Mouse (Mus musculus): ENCODE data around the gene Hmga2.

The Hmga2 gene

DNA sequence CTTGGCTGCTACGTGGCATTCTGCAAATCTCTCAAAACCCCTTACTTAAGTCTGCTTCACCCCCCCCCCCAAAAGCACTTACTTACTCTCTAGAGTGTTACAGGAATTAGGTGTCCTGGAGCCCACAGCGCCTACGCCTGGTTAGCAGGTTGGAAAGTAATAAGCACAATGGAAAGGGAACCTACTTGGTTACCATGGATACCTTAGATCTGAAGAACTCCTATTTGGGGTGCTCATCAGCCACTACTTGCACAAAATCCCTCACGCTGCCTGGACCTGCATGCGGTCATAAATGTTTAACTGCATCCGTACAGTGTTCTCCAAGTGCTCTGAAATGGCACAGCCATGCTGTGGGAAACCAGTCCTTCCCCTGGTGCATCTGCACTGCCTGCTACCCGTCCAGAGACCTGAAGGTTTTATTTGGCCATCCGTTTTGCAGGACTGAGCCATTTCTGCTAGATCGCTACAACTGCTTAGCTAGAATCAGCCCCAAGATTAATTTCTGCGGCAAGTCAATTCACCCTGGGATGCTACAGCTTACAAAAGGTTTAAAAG, 32.4 kb downstream of the Hmga2 start:
- TF ChIP-seq GATA4 (IDR thresholded peaks at IDR 0.05; ENCODE audit: insufficient replicate concordance, low read length), result no peak

DNA sequence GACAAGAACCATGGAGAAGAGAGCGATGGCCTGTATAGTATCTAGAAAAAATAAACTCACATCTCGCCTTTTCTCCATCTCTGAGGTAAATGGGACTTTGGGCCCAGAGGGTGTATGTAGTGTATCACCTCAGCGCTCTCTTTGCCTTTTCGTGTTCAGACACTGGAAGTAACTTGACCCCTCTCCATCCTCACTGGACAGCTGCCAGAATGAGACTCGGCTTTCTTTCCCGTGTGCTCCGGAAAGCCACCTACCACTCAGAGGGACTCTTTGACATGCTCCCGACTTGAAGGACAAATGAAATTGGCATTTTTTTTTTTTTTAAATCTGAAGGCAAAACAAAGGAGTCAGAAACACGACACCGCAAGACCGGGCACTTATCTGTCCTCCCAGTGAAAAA, 35.0 kb downstream of the Hmga2 start:
- no peak for TF ChIP-seq GATA4 (IDR thresholded peaks at IDR 0.05; ENCODE audit: insufficient replicate concordance, low read length)

DNA sequence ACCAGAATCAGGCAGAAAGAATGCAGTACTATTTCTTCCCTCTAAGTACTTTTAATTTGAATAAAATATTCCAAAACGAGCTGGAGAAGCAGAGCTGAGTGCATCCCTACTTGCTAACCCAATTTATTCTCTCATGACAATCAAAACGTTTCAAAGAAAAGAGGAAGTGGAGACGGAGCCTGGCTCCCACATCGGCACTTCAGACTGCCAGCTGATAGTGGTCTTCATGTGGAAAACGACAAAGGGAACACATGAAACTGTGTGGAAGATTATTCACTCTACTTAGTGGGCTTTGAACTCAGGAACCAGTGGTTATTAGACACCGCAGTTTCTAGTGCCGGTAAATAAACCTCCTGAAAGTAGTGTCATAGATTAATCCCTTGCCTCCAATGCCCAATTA, 41.8 kb downstream of the Hmga2 start:
- TF ChIP-seq GATA4 (IDR thresholded peaks at IDR 0.05; ENCODE audit: insufficient replicate concordance, low read length), result no peak

DNA sequence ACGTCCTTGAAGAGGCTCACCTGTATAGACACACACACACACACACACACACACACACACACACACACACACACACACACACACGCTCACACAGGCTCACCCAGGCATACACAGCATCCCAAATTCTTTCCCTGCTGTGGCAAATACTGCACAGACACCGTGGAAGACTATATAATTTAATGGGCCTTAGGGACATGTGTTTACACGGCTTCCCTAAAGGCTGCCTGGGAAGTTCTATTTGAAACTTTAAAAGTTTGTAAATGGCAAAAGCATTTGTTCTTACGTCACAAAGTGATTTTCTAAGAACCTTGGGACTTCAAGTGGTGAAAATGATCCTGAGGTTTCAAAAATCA, 42.8 kb downstream of the Hmga2 start:
- no peak for TF ChIP-seq GATA4 (IDR thresholded peaks at IDR 0.05; ENCODE audit: insufficient replicate concordance, low read length)

DNA sequence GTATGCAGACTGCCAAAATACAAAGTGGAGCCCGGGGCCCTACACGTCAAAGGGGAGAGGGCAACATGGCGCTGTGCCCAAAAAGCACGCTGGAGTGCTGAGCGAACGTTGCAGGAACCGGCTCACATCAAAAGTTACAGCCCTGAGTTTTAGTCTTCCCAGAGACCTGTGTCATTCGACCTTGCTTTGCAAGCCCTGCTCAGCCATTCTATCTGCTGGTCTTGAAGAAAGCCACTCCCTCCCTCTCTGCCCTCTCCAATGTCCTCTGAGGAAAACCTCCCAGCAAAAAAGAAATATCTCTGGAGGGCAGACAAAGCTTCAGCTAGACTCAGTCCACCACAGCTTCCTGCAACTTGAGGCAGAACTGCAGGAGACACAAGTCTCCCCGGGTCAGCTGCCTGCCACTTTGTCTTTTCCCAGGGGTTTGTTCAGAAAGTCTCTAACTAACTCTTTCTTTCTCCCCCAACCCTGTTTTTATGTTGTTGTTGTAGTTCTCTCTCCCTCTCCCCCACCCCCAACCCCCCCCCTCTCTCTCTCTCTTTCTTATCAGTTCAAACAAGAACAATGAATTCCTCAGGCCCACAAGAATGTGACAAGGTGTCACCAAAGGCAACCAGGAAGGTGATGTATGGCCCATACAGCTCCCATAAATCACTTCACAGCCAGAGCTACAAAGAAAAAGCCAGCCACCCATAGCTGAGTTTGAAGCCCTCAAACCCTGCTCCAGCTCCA, 43.4 kb downstream of the Hmga2 start:
- no peak for TF ChIP-seq GATA4 (IDR thresholded peaks at IDR 0.05; ENCODE audit: insufficient replicate concordance, low read length)

DNA sequence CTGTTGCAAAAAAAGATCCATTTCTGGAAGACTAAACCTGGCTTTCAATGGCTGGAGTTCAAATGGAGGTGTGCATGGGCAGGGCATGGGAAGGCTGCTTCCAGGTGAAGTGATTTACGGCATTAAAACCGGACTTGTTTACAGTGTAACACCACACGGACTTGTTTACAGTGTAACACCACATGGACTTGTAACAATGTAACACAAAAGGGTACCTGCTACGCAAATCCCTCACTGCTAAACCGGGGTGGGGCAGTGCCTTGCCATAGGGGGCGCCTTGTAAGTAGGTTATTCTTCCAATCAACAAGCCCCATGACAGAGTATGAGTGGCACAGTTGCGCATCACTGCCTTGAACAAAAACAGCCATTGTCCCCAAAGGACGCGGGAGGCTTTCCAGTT, 44.2 kb downstream of the Hmga2 start:
- TF ChIP-seq GATA4 (IDR thresholded peaks at IDR 0.05; ENCODE audit: insufficient replicate concordance, low read length), result no peak

DNA sequence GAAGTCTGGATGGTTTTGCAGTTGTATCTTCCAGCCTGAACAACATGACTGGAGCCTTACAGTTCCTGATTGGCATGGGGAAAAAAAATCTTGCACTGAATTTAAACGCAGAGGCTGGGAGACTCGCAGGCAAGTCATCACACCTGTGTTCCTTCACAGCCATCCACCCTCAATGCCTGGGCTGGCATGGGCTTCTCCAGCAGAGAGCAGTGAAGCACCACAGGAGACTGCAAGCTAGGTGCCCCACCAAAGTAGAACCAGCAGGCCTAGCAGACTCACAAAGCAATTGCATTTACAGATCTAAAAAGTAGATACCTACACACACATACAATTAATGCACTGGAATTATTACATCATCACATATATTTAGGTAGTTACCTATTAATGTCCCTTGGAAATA, 44.8 kb downstream of the Hmga2 start:
- TF ChIP-seq GATA4 (IDR thresholded peaks at IDR 0.05; ENCODE audit: insufficient replicate concordance, low read length), result no peak

DNA sequence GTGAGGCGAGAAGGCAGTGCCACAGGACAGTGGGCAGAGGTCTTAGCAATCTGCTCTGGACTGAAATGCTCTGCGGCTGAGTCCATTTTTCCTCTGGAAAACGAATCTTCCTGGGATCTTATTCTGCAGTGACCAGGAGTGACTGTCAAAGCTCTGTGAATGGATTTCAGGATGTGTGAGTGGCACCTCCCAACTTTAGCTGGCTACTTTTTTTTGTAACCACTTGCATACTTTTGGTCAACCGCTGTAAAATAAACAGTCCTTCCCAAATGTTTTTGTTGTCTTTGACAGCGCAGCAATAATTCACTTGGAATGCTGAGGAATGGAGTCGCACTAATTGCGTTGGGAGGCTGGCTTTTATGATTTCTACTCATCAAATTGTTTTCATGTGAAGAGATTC, 45.8 kb downstream of the Hmga2 start:
- TF ChIP-seq GATA4 (IDR thresholded peaks at IDR 0.05; ENCODE audit: insufficient replicate concordance, low read length), result no peak

DNA sequence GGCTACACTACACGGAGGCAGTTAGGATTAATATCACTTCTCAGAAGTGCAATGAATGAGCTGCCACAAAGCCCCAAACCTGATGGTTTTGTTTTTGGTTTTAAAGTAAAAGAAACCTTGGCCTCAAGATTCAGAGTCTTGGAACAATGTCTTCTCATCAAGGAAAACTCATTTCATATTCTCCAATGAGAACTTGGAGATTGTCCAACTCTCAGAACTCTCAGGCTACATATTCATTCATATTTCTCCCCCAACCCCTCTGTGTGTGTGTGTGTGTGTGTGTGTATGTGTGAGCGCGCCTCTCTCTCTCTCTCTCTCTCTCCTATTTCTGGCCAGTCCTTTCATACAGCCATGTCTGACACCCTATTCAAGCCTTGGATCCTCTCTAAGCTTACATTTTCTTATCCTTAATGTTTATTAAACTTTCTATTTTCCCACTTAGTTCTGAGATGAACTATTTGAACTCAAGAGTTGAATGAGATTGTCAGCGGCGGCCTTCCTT, 46.5 kb downstream of the Hmga2 start:
- no peak for TF ChIP-seq GATA4 (IDR thresholded peaks at IDR 0.05; ENCODE audit: insufficient replicate concordance, low read length)

DNA sequence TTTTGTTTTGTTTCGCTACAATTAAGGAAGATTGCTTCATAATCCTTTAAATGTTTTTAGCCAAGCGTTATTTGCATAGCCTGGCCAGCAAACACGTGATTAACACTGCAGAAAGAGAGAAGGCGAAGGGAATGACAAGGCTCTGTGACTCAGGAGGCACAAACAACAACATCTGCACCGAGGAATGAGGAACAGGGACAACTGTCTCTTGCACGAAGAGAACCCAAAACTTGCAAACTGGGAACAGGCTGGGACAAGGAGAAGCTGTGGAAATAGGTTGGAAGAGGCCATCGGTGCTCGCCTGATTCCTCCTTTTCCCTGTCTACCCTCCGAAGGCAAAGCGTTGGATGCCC, 47.1 kb downstream of the Hmga2 start:
- no peak for TF ChIP-seq GATA4 (IDR thresholded peaks at IDR 0.05; ENCODE audit: insufficient replicate concordance, low read length)

DNA sequence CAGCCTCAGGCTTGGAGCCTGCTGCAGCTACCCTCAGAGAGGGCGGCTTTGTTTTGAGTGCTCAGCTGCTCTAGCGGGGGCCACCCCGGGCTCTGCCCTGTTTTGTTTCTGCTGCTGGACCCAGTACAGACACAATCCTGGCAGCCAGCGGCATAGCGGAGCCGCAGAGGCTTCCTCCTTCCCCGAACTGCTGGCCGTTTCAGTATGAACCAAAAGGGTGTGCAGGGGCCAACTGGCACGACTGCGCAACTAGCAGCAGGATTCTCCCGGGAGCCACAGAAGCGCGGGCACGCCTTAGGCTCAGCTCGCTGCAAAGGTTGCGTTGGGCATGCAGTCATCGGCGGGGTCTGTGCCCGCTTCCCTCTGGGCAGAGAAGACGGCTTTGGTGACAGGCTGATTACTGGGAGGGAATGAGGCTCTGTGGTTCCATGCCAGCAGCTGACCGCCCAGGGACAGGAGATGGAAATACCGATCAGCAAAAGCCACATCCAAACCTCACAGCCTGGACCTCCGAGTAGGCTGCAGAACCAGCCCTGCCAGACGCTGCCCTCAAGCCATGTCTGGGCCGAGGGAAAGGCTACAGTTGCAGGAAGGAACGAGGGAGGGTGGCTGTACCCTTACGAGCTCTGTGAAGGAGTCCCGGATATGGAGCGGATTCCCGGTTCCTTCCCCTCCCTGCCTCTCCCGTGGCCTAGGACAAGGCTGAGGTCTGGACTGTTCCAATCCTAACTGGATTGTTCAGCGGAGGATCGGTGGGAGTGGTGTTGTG, 47.7 kb downstream of the Hmga2 start:
- no peak for TF ChIP-seq GATA4 (IDR thresholded peaks at IDR 0.05; ENCODE audit: insufficient replicate concordance, low read length)

DNA sequence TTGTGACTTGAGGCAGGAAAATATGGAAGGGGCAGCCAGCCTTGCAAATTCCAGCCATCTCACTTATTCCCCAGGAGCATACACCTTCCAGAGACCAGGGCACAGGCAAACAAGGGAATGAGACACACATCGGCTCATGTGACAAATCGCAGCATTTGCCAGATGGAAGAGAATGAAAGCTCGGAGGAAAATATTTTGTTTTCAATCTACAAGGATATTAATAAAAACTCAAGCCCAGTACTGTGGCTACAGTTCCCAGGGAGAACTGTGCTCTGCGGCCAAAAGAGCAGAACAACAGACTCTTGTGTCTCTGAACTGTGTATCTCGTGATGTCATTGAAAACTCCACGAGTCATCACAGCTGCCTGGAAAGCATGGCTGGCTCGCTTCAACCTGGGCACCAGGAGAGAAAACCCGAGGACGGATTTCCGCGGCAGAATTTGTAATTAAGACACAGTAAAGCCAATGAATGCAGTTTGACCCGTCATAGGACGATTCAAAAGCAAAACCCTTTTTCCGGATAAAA, 50.1 kb downstream of the Hmga2 start:
- no peak for TF ChIP-seq GATA4 (IDR thresholded peaks at IDR 0.05; ENCODE audit: insufficient replicate concordance, low read length)

DNA sequence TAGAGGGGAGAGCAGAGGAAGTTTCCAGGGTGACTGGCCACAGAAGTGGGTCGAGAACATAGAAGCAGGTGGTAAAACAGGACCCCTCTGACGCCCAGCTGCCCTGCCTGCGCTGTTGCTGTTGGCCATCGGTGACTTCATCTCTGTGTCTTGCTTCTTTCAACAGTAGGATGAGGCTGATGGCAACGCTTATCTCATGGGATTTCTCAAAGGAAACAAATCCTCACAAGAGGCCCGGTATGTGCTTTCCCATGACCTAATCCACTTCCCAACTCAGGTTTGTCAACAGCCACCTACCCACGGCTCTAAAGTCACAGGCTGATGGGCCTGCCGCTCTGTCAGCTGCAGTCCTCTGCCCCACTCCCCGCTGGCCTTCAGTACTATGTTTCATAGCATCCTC, 52.3 kb downstream of the Hmga2 start:
- TF ChIP-seq GATA4 (IDR thresholded peaks at IDR 0.05; ENCODE audit: insufficient replicate concordance, low read length), result no peak

DNA sequence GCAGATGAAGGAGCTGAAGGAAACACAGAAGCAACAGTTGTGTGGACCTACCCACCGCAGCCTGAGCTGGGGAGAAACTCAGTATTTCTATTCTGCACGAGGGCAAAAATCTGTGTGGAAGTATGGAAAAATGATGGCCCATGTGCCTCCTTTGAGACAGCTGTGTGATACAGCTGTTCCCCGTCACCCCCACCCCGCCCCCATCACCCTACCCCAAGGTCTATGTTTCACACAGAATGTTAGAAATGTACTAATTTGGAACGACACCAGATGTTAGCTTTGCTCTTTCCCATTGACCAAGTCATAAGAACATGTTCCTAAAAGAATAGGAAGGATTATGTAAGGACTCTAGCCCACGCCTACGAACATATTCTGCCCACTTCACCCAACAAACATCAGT, 53.0 kb downstream of the Hmga2 start:
- no peak for TF ChIP-seq GATA4 (IDR thresholded peaks at IDR 0.05; ENCODE audit: insufficient replicate concordance, low read length)

DNA sequence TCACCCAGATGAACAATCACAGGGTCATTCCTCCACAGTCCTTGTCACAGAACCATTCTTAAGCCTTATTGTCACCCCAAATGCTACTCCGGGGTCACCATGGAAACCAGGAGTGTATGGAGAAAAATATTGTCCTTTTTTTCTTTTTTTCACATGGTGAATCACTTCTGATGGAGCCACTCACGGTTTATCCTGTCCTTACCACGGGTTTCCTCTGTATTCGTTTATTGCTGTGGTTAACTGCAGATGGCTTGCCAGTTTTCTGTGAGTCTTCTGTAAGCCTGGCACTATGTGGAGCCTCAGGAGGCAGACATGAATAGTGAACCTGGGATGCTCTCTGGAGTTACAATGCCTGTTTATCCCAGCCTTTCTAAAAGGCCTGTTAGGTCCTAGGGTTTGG, 53.4 kb downstream of the Hmga2 start:
- no peak for TF ChIP-seq GATA4 (IDR thresholded peaks at IDR 0.05; ENCODE audit: insufficient replicate concordance, low read length)

DNA sequence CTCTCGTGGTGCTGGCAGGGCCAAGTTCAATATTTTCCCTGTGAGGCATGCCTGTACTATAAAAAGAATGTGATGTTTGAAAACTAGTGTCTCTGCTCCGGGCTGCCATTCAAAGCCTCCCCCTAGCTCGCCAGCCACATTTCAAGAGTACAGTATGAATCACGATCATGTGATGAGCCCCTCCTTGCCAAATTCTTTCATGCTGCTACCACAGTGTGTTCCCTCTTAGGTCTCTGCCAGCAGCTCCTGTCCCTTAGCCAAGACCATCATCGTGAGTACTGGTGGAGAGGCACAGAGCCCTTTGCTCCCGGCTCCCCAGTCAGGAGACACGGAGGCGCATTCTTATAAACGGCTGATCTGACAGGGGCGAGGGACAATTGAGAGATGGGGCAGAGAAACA, 54.2 kb downstream of the Hmga2 start:
- no peak for TF ChIP-seq GATA4 (IDR thresholded peaks at IDR 0.05; ENCODE audit: insufficient replicate concordance, low read length)

All from liver, adult (tissue).